Mouse (Mus musculus): Measurements from ENCODE around the gene Aco1.

Aco1 gene

DNA sequence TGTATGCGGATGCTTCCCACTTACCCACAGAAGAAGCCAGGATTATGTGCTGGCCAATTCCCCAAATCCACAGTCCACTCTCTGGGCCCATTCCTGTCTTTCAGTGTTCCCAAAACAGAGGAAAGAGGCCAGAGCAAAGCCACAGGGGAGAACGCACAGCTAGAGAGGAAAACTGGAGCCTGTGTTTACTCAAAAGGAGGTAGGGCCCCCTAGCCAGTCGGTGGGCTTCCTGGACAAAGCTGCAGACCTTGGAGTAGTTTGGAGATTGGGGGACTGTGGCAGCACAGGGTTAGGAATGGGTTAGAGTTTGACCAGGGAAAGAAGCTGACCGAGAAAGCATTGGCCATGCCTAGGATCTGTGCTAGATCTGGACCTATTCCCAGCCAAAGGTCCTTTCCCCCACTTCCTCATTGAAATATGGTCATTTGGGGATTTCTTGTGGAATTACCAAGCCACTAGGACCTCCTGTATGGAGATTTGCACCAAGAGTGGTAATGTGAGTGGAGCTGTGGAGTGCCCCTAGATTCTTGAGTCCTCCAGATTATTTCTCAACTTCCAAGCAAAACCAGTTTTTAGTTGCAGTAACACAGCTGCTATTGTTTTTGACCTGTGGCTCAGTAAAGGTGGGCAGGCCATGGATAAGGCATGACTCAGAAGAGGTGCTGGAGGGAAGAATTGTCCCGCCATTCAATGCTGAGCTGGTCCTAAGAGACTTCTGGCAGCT is 14.8 kb downstream of the Aco1 start:
- DNase-seq (ENCODE audit: low spot score), result no peak

DNA sequence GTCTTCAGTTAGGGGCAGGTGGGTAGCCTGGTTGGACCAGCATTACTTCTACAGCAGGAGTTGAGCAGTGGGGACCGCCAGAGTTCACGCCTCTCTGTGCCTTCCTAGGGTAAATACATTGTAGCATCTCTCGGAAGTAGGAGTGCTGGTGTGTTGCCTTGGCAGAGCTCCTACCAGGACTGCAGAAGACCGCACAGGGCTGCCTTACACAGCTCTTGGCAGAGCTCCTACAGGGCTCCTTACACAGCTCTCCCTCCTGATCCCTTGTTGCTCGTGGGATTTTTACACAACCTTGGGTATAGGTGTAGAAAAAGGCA is 15.3 kb downstream of the Aco1 start:
- no peak for DNase-seq (ENCODE audit: low spot score)

DNA sequence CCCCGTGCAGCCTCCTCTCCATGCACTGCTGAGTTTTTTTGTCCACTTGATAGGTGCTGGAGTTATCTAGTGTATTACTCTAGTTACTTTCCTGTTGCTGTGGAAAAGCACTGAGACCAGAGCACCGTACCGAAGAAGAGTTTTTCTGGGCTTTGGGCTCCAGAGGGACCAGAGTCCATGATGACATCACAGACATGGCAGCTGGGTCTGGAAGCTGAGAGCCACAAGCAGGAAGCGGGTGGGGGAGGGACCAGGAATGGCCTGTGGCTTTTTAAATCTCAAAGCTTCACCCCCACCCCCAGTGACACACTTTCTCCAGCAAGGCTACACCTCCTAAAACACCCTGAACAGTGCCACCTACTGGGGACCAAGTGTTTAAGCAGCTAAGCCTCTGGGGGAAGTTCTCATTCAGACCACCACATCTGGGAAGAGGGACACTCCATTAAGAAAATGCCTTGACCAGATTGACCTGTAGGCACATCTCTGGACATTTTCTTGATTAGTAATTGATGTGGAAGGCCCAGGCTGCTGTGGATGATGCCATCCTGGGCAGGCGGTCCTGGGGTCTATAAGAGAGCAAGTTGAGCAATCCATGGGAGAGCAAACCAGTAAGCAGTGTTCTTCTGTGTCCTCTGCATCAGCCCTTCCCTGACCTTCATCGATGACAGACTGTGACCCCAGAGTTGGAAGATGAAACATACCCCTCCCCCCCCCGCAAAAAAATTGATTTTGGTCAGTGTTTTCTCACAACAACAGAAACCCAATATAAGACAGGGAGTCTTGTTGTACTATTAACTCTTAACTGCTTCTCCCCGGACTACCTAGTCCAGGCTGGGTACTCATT is 17.9 kb downstream of the Aco1 start:
- DNase-seq (ENCODE audit: low spot score), result no peak

DNA sequence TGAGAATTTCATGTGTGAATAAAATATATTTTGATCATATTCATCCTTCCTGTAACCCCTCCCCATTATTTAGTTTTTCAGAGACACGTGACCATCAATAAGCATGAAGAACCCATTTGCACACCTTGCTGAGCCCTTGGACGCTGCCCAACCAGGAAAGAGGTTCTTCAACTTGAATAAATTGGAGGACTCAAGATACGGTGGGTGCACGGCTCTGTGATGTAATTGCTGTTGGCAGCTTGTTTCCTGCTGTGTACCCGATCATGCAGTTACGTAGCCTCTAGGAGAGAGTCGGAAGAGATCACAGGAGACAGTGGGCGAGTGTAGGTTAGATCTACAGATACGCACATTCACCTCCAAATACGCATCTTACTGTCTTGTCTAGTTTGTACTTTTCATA is 20.8 kb downstream of the Aco1 start:
- DNase-seq (ENCODE audit: low spot score), result no peak

DNA sequence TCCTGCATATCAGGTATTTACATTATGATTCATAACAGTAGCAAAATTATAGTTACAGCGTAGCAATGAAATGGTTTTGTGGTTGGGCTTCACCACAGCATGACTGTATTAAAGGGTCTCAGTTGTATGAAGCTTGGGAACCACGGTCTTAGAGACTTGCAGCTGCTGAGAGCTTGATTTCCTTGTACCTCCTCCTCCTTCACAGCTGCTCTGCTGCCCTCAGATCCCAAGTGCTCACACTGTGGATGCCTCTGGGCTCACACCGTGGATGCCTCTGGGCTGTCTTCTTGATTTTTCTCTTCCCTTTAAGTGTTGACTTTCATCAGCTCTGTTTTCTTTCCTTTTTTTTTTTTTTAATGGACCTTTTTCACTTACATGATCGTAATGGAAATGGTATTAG is 28.6 kb downstream of the Aco1 start:
- no peak for DNase-seq (ENCODE audit: low spot score)

DNA sequence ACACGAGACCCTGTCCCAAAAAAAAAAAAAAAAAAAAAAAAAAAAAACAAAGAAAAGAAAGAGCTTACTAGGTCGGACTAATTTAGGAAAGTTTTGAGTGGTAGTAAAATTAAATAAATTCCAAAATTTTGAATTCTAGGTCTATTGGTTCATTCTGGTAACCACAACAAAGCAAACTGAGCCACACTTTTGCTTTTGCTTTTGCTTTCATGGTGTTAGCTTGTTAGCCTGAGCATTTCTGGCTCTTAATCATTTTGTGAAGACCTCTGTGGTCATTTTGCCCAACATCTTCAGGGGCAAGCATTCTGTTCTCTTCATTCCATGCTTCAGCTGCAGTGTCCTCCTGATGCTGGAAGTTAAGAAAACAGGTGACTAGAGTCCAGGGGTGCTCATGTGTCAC is 29.5 kb downstream of the Aco1 start:
- DNase-seq (ENCODE audit: low spot score), result no peak

DNA sequence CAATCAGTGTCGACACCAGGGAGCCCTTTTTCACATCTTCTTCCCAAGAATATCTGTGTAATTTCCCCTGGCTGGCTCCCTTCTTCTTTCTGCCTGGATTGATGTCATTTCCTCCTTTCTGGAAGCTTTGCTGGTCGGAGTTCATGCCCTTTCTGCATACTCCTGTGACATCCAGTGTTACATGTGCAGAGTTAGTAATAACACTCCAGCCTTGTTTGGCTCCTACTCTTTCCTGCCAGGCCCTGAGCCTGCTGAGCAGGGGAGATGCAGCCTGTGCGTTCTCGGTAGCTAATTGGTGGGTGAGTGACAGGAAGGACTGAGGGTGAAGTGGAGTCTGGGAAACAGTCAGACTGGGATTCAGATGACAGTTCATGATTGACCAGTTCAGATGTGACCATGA is 31.4 kb downstream of the Aco1 start:
- no peak for DNase-seq (ENCODE audit: low spot score)

DNA sequence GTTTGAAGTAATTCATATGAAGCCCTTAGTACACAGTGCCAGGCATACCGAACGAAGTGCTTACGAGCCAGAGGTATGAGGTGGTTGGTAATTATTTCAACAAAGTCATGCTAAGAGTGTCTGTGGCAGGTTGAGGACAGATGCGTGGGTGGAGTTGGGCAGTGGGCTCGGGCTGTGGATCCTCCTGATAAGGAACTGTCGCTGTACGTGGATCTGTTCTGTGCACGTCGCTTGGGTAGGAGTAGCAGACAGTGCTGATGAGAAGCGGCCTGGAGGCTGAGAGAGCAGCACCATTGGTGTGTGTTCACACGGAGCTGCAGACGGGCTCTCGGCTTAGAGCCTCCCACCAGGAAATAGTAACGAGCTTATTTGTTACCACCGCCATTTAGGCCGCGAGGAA is 35.7 kb downstream of the Aco1 start:
- DNase-seq (ENCODE audit: low spot score), result no peak

DNA sequence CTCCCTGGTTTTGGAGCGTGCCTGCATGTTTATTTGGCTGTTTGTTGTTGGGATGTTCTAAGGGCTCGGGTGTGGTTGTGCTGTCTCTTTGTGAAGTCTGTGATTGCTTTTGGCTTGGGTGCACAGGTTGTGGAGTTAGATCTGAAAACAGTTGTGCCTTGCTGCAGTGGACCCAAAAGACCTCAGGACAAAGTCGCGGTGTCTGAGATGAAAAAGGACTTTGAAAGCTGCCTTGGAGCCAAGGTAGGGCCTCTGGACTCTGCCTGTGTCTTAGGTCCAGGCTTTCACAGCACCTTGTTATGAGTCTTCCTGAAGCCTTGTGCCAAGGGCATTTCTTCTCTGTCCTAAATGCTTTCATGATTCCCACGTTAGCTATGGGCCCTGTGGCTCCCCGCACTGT is 37.2 kb downstream of the Aco1 start:
- DNase-seq (ENCODE audit: low spot score), result no peak

DNA sequence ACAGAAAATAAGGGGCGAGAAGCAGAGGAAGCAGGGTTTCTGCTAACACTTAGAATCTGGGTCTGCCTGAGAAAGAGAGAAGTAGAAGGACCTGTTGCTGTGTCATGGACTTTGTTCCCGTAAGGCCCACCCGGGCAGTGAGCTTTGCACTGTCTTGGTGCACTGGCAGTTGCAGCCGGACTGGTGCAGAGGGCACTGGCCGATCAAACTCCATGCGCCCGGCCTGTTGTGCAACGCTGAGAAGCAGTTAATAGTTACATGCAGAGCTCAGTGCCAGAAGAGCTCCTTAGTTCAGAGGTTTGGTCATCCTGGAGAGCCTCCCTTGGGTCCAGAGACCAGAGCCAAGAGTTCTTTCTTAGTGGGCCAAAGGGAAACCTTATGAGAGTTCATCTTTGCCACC is 38.8 kb downstream of the Aco1 start:
- no peak for DNase-seq (ENCODE audit: low spot score)

DNA sequence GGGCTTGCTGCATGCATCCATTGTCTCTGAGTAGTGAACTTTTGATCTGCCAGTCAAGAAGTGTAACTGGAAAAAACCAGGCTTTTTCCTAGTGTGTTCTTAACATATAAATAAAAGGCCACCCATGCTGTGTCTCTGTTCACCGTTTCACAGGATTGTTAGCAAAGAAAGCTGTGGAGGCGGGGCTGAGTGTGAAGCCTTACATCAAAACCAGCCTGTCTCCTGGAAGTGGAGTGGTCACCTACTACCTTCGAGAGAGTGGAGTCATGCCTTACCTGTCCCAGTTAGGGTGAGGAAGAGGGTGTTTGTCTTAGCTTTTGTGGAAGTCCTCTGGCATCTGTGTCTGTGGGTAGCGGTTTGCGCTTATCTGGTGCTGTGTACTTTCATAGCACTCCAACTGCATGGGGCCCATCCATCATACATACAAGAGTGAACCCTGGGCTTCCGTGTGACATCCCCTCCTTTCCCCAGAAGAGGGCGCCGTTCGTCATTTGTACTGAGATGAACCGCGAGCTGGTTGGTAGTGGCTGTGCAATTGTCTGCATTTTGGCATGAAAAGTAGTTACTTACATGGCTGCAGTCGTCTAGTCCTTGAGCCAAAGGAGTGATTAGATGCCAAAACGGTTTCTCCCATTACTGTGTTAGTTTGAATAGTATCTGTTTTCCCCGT is 39.9 kb downstream of the Aco1 start:
- peak; percentile 33 for DNase-seq (ENCODE audit: low spot score)

DNA sequence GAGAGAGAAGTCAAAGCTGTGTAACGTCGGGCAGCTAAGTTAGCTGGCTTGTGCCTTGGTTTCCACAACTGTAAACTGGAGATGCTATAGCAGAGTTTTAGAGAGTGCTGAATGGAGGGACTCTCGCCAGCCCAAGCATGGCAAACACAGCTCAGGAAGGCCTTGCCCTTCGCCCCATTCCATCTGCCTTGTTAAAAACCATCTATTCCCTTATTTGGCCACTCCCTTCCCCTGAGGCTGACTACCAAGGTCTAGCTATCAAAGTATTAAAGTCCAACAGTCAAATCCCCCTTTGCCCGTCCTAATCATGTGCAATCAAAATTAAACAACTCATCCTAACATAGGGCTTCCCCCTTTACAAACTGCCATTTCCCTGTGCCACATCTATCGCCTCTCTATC is 40.9 kb downstream of the Aco1 start:
- DNase-seq (ENCODE audit: low spot score), result no peak

DNA sequence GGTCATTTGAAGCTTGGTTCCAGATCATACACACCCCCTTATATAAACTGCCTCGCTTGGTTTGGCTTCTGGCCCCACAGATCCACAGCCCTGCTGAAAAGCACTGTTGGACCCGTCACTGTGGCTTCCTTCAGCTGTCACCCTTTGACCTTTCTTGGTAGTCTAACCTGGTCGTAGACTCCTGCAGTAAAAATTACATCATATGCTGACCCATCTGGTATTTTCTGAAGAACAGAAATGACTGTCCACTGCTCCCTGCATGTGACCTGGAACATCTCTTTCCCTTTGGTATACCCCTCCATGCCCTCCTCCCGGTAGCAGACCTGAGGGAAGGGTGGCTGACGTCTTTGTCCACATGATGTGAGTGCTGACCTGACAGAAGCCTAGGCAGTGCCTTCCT is 41.6 kb downstream of the Aco1 start:
- DNase-seq (ENCODE audit: low spot score), result no peak

DNA sequence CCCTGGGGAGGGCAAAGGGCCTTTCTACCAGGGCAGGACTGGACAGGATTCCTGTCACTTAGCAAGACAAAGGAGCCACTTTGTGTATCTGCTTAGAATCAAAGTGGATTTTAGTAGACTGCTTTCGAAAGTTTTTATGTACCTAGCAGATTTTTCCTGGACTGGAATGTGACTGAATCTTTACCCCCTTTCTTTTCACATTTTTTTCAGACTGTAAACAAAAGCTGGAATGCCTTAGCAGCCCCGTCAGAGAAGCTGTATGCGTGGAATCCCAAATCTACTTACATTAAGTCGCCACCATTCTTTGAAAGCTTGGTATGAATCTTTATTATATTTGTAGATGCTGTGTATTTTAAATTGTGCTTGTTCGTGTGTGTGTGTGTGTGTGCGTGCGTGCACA is 45.1 kb downstream of the Aco1 start:
- DNase-seq (ENCODE audit: low spot score), result no peak

DNA sequence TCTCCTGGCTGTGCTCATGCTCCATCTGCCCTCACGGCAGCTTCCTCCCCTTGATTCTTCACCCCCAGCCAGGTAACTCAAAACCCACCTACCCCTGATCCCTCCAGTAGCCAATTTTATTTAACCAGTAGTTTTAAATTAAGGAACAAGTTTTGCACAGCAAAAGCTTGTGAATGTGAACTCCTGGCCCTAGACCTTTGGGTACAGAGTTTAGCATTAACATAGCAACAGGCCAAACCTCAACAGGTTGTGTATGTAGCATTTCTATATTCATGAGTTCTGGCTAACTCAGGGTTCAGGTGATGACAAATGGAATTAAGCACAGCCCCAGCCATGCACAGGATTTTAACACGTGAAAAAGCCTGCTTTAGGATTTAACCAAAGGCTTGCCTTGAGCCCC is 49.4 kb downstream of the Aco1 start:
- DNase-seq (ENCODE audit: low spot score), result no peak

DNA sequence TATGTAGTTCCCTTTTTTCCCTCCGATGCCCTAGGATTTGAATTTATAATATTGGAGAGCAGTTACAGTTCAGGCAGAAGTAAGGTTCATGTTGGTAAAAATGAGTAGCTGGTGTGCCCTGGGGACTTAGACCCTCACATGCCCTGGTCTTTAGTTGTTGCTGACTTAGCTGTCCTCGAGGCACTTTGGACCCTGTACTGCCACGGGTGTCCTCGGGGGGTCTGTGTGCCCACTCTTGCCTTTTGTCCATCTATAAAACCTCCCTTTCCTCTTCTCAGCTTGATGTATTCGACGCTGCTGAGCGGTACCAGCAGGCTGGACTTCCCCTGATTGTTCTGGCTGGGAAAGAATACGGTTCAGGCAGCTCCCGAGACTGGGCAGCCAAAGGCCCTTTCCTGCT is 50.6 kb downstream of the Aco1 start:
- DNase-seq (ENCODE audit: low spot score), result no peak

DNA sequence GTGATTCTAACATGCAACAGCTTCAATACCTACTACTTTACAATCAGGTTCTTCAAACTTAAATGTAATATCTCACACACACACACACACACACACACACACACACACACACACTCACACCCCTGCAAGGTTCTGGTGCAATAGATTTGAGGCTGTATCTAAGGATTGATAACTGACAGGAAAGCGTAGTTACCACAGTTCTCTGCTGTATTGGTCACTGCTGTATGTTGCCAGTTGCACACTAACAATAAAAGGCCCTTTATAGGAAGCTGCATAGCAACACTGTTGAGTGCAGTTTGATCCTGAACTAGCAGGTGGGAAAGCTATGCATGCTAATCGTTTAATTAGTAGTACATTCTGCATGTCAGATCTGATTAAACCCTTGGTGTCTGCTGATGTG is 52.5 kb downstream of the Aco1 start:
- DNase-seq (ENCODE audit: low spot score), result no peak

DNA sequence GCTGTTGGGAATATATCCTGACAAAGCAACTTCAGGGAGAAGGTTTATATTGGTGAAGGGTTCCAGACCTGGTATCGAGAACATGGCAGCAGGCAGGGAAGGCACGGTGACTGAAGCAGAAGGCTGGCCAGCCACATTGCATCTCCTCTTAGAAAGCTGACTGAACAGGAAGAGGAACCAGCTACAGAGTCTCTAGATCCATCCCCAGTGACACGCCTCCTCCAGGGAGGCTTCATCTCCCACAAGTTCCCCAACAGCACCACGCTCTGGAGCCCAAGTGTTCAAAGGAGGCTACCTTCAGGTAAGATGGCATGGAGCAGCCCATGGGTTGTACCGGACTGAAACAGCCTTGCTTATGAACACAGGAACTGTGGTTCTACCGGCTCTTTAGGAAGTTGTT is 59.3 kb downstream of the Aco1 start:
- no peak for DNase-seq (ENCODE audit: low spot score)

DNA sequence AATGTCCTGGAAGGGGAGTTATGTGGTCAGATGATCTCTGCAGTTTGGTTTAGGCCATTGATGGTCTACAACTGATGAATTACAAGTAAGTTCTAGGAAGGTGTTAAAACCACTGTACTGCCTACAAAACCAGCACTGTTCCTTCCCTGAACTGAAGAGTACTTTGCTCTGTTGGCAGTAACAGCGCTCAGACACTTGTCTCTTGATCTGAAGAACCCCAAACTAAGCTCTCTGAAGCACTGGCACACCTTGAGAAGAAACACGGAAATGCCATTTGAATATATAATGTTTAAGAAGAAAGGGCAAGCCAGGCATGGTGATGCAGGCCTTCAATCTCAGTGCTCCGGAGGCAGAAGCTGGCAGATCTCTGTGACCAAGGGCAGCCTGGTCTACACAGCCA is 61.5 kb downstream of the Aco1 start:
- DNase-seq (ENCODE audit: low spot score), result no peak

DNA sequence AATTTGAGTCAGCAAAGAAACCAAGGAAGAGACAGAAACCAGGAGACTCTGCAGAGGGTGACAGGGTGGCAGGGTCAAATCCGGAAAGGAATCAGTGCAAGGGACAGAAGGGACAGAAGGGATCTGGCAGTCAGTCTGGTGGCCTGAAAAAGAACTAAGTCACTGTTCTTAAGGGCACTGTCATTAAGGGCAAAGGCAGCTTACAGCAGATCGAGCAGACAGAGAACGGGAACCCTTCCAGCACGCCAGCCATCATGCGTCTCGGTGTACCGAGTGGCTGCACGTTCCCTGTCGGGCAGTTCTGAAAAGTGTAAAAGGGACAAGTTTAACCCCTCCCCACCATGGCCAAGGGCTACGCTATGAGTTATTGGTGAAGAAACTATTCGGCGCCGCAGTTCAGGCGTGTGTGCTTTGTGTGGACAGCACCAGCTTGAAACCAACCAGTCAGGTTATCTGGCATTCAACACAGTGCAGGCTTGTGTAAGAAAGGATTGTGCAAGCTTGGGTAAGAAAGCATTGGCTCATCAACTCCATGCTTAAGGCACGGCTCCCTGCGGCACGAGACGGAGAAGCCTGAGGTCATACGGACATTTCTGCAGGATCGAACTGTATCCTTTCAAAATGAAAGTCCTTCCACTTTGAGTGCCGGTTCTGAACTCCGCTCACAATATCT is 62.5 kb downstream of the Aco1 start:
- no peak for DNase-seq (ENCODE audit: low spot score)

DNA sequence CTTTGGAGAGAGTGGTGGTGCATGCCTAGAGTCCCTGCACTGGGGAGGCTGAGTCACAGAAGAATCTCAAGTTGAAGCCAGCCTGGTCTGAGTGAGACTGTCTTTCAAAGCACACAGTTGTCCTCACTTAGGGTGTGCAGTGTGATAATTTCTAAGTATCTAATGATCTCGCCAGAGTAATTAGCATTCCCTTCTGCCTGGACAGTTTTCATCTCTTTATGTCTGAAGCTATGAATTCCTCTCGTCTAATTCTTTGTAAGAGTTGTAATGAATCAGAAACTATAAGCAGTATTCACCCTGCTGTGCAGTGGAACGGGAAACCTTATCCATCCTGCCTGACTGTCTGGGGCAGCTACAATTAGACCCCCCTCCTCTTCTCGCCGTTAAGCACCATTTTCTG is 64.8 kb downstream of the Aco1 start:
- DNase-seq (ENCODE audit: low spot score), result no peak

DNA sequence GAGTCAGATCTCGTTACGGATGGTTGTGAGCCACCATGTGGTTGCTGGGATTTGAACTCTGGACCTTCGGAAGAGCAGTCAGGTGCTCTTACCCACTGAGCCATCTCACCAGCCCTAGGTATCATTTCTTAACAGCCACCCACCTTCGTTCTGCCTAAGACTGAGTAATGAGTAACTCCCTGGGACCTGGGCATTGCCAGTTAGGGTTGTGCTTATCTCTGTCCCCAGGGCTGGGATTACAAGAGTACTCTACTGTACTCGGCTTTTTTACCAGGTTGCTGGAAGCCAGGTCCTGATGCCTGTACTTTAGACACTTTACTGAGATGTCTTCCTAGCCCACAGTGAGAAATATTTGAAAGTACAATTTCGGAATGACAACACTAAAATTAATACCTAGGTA is 69.3 kb downstream of the Aco1 start:
- no peak for DNase-seq (ENCODE audit: low spot score)

DNA sequence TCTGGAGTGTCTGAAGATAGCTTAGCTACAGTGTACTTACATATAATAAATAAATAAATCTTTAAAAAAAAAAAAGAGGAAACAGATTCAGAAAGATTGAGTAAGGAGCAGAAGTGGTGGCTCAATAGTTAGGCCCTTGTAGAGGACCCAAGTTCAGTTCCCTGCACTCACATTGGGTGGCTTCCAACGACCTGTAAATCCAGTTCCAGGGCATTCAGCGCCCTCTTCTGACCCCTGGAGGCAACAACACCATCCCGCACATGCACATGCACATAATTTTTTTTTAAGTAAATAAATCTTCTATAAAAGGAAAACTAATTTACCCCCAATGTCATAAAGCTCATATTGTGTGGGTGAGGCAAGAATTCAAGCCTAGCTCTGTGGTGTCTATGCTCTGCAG is 75.0 kb downstream of the Aco1 start:
- no peak for DNase-seq (ENCODE audit: low spot score)

All from layer of hippocampus, adult 9-10 months (tissue).